10 mouse cellular contexts compared by ENCODE assay signal in the genomic region with DNA sequence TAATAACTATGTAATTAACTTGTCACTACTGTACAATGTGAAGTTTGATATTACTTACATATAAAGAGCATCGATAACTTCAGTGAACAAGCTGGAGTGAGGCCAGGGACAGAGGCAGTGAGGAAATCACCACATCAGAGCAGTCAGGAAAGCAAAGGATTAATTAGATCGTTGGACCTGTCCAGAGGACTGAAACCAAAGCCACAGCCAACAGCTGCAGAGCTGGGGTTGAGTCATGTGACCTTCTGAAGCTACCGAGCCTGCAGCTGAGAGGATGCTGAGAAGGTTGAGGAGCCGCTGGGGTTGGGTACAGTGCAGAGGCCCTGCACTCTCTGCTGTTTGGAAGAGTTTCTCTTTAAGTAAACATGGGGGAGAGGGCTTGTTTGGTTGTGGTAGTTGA. TPM values are rescaled to one million over a fixed set of nuclear protein-coding genes. Genes with fewer than 3 reads are reported as not detected.
A peak's percentile ranks its signal among the peaks of the same experiment; 100 is the strongest.
DNase-seq lines count a peak whose midpoint lies in the region; ATAC-seq and TF ChIP-seq lines count a peak whose summit lies in the region.
"Had no signal": no experiment of that assay in that cellular context is flagged by ENCODE, and none has a peak within 500 bp of the region (broad histone marks: within the 10 kb centered on the region; RNA-seq: fewer than 3 reads in every experiment).

No protein-coding gene starts in this region.

- no peak overlapping the region for H3K4me2 ChIP-seq in intestine, embryonic 15.5 days (replicated peaks)
- H3K4me2 ChIP-seq: lung, embryonic 15.5 days; neural tube, embryonic 12.5 days had no signal

- no peaks in the 10 kb centered on the region for H3K9me3 ChIP-seq in intestine, embryonic 15.5 days
- H3K9me3 ChIP-seq: lung, embryonic 15.5 days; neural tube, embryonic 12.5 days had no signal

- no peak for TF ChIP-seq CTCF in C2C12 (IDR thresholded peaks at IDR 0.05; ENCODE audit: control insufficient read depth, insufficient read depth, insufficient read length)

- intact Hi-C loops in gastrocnemius, postnatal 36 days (cut with DNase I): no loop called here

- H3K27me3 ChIP-seq in C2C12 (ENCODE audit: control insufficient read depth, insufficient read depth, insufficient read length): no peaks in the 10 kb centered on the region
- no peaks in the 10 kb centered on the region for H3K27me3 ChIP-seq in intestine, embryonic 15.5 days (replicated peaks)
- H3K27me3 ChIP-seq: lung, embryonic 15.5 days; neural tube, embryonic 12.5 days had no signal

- no peaks in the 10 kb centered on the region for H3K79me2 ChIP-seq in C2C12 (ENCODE audit: control insufficient read depth, insufficient read depth)

- no peaks in the 10 kb centered on the region for H3K79me3 ChIP-seq in C2C12 (ENCODE audit: low read depth)

- H3K4me1 ChIP-seq in intestine, embryonic 15.5 days (replicated peaks): peaks cover 3% of the 10 kb centered on the region; the same call in 1 of the 2 replicates
- H3K4me1 ChIP-seq: neural tube, embryonic 12.5 days had no signal

- no peak overlapping the region for H3ac ChIP-seq in C2C12 (ENCODE audit: control insufficient read depth, insufficient read length, low read depth)

- no peak overlapping the region for H3K9ac ChIP-seq in intestine, embryonic 15.5 days
- H3K9ac ChIP-seq: lung, embryonic 15.5 days; neural tube, embryonic 12.5 days had no signal

- no peak overlapping the region for H3K27ac ChIP-seq in intestine, embryonic 15.5 days
- H3K27ac ChIP-seq: lung, embryonic 15.5 days; neural tube, embryonic 12.5 days had no signal

- H3K36me3 ChIP-seq in C2C12 (ENCODE audit: control insufficient read depth, insufficient read depth): no peaks in the 10 kb centered on the region
- no peaks in the 10 kb centered on the region for H3K36me3 ChIP-seq in intestine, embryonic 15.5 days
- H3K36me3 ChIP-seq: lung, embryonic 15.5 days; neural tube, embryonic 12.5 days had no signal

- 0 out of 2 replicates have a peak, but pooled peaks have one; percentile 29 for ATAC-seq in common myeloid progenitor, adult 5-6 weeks (replicated peaks; ENCODE audit: low read depth, poor library complexity, severe bottlenecking)
- ATAC-seq in intestine, embryonic 15.5 days: peak; percentile 43; the same call in 1 of the 2 replicates
- ATAC-seq in frontal cortex, adult (ENCODE audit: low TSS enrichment): no peak

- WGBS in intestine, embryonic 15.5 days: 29% methylated on average over 4 of the region's 4 CpGs

- DNase-seq in gastrocnemius, adult 18-20 months (ENCODE audit: low spot score): peak; percentile 20
- DNase-seq in gastrocnemius, postnatal 36 days: no peak
- DNase-seq in left cerebral cortex, adult 18-20 months (ENCODE audit: low spot score in 2 of 2): no peak
- DNase-seq in layer of hippocampus, adult 9-11 months: no peak

- no peak overlapping the region for H3K4me3 ChIP-seq in C2C12 (ENCODE audit: insufficient read depth, poor library complexity, severe bottlenecking)
- no peak overlapping the region for H3K4me3 ChIP-seq in intestine, embryonic 15.5 days (replicated peaks)
- H3K4me3 ChIP-seq: lung, embryonic 15.5 days; neural tube, embryonic 12.5 days had no signal

TF ChIP-seq in C2C12, 6 proteins besides CTCF, POLR2A, EP300 and RAD21:
- TF ChIP-seq MAX (IDR thresholded peaks at IDR 0.05) (no peak), FOSL1 (IDR thresholded peaks at IDR 0.05; ENCODE audit: insufficient read depth, low read length, poor library complexity, severe bottlenecking) (no peak), USF1 (IDR thresholded peaks at IDR 0.05; ENCODE audit: low read depth) (peak; percentile 81), MYOD1 (IDR thresholded peaks at IDR 0.05; ENCODE audit: control insufficient read depth, insufficient read length, low read depth) (peak; percentile 85), CEBPB (IDR thresholded peaks at IDR 0.05; ENCODE audit: low read depth) (no peak), MYOG (IDR thresholded peaks at IDR 0.05; ENCODE audit: control insufficient read depth, extremely low read depth, insufficient read length) (no peak)

RNA-seq across cellular contexts. Expression of a gene that starts 41.4 kb away (rescaled TPM):
- total RNA-seq in gastrocnemius, adult 18-20 months (2021): 10 to 100 TPM; 20.4 to 22.4 TPM
- 10 to 100 TPM; 17.6 to 22.7 TPM for total RNA-seq in gastrocnemius, postnatal 36 days (2021)
- 2.7 TPM for polyA plus RNA-seq in C2C12 (2012; fragmentation: generic; extraction: Trizol)
- 17.4 and 20.8 TPM in 2 replicates for total RNA-seq in common myeloid progenitor, adult 5-6 weeks (2017)
- 10.6 and 11.4 TPM in 2 replicates for polyA plus RNA-seq in intestine, embryonic 15.5 days (2015; fragmentation: Nextera tagmentation; extraction: Ambion mirVana)
- 100 to 1,000 TPM; 126 to 132 TPM for total RNA-seq in left cerebral cortex, adult 18-20 months (2021)
